Mouse (Mus musculus): ENCODE measurements around the gene A730071L15Rik. TPM values are rescaled to one million over a fixed set of nuclear protein-coding genes. Genes with fewer than 3 reads are reported as not detected.

The A730071L15Rik gene
- total RNA-seq, 2 experiments from 2014 or later = 0.21 TPM; not detected in 1

DNA sequence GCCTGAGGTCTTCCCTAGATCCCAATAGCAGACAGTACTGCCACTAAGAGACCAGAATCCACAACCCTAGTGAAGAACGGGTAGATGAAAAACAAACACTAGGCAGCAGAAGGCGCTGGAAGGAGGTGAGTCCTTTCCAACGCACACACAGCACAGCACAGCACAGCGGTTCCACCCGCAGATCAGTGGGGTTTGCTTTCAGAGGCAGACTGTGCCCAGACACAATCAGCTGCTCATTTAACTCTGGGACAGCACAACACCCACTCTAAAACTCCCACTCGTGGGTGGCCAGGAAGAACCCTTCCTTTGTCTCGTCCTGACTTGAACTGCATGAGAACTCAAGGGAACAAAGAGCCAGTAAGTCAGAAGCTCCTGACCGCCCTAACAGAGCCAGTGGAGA lies 20.6 kb upstream of the A730071L15Rik start:
- intact Hi-C loops (cut with DNase I; ENCODE audit: low total_unique reads) = no loop called here
- DNase-seq = no peak

- DNase-seq = no peak
- intact Hi-C loops (cut with DNase I; ENCODE audit: low total_unique reads) = no loop called here
These were observed 18.9 kb upstream of the A730071L15Rik start for GRCm38 (mm10) chr11:6180811-6181399.

- no peak for DNase-seq
- intact Hi-C loops (cut with DNase I; ENCODE audit: low total_unique reads) = no loop called here
These were observed 16.6 kb upstream of the A730071L15Rik start for GRCm38 (mm10) chr11:6183246-6183645.

- DNase-seq = no peak
- intact Hi-C loops (cut with DNase I; ENCODE audit: low total_unique reads) = no loop called here
These were observed 15.5 kb upstream of the A730071L15Rik start for GRCm38 (mm10) chr11:6184202-6184935.

DNA sequence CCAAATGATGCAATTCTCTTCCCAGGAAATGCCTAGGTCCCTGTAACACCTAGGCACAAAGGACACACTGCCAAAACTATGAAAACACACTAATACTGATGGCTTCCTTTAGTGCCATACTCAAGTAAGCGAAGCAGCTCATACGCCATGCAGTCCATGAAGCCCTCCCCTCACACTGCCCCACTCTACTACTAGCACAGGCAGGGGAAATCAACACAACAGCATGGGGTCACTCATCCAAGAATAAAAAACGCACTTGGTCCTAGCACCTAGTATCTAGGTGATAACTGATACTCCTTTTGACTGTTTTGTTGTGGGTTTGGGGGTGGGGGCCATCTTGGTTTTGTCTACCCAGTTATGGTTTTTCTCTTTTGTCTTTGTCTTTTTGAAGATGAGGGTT lies 12.4 kb upstream of the A730071L15Rik start:
- no peak for DNase-seq
- intact Hi-C loops (cut with DNase I; ENCODE audit: low total_unique reads) = loop anchor here (2.0 kb wide), 1 partner anchor 191 kb away; no protein-coding TSS in a partner anchor

GRCm38 (mm10) chr11:6187878-6188277 lies 12.0 kb upstream of the A730071L15Rik start:
- intact Hi-C loops (cut with DNase I; ENCODE audit: low total_unique reads) = loop anchor here (2.0 kb wide), 1 partner anchor 191 kb away; no protein-coding TSS in a partner anchor

DNA sequence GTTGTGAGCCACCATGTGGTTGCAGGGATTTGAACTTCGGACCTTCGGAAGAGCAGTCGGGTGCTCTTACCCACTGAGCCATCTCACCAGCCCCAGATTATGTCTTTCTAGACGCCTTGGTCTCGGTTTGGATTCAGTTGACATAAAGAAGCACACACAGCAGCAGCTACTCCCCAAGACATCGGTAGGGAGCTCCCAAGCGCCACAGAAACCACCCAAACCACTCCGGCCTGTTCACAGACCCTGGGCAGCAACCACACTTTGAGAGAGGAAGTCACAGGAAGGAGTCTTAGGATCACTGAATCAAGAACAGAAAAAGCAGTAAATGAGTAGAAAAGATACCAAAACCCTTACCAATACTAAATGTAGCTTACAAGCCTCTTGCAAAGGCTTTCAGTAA lies 3.0 kb upstream of the A730071L15Rik start:
- intact Hi-C loops (cut with DNase I; ENCODE audit: low total_unique reads) = no loop called here
- DNase-seq = no peak

More at GRCm38 (mm10) chr11:6187878-6188277, 12.0 kb upstream of the A730071L15Rik start:
- peak; percentile 86 for DNase-seq

- DNase-seq = no peak
- intact Hi-C loops (cut with DNase I; ENCODE audit: low total_unique reads) = no loop called here
These were observed 1.4 kb upstream of the A730071L15Rik start for GRCm38 (mm10) chr11:6198449-6198848.

DNA sequence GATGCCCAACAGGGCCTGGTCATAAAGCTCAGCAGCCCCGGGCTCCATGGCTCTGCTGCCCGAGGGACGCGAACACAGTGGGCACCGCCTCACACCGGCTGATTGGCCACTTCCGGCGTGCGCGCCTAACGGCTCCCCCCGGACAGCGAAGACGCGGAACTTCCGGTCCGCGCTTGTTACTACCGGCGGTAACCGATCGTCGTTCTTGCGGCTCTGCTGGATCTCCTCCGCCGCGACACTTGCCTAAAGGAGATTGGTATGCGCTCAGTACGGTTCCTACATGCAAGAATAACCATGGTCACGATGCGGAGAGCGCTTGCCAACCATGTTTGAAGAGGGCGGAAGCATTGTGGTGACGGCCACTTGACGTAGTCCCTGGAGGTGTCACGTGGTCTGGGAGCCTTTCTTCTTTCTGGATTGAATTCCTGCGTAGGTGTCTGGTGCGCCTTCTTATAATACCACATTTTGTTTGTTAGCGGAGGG lies 299 bp downstream of the A730071L15Rik start, which contains the start of gene Nudcd3:
Gene Nudcd3 (minus strand): TSS at position 329 of the 483 bp plus-strand sequence.
- intact Hi-C loops (cut with DNase I; ENCODE audit: low total_unique reads) = no loop called here
- DNase-seq = peak; percentile 88

DNA sequence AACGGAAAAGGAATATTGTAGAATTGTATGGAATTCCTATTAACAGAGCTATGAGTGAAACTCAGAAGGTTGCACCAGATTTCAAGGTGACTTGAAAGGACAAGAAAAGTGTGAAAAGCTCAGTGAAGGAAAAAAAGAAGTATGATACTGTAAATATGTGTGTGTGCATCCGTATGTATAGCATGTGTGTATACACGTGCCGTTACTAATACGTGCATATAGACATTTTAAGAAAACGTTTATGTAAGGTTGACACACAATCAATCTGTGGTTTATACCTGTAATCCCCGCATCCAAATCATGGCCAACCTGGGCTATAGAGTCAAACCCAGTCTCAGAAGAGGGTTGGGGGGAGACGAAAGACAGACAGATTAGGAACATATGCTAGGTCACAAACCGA lies 741 bp downstream of the A730071L15Rik start:
- no peak for DNase-seq
- intact Hi-C loops (cut with DNase I; ENCODE audit: low total_unique reads) = no loop called here

GRCm38 (mm10) chr11:6207090-6207489 lies 7.3 kb downstream of the A730071L15Rik start:
- intact Hi-C loops (cut with DNase I; ENCODE audit: low total_unique reads) = no loop called here
- DNase-seq = no peak

DNA sequence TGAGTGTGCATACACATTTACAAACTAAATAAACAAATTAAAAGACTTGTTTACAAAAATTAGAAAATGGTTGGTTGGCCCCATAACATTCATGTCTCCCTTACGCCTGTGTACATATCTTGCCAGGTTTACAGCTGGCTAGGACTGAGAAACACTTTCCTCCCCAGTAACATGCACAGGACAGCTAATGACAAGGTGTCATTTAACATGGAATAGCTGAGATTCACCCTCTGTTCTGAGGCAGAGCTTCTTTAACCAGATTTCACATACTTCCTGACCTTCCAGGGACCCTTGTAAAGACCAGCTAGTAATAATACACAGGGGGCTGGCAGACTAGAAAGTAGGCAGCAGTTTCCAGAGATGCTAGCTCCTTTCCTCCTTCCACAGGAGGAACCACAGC lies 8.3 kb downstream of the A730071L15Rik start:
- intact Hi-C loops (cut with DNase I; ENCODE audit: low total_unique reads) = no loop called here
- no peak for DNase-seq

- intact Hi-C loops (cut with DNase I; ENCODE audit: low total_unique reads) = no loop called here
- DNase-seq = no peak
These were observed 17.0 kb downstream of the A730071L15Rik start for GRCm38 (mm10) chr11:6216834-6217233.

- intact Hi-C loops (cut with DNase I; ENCODE audit: low total_unique reads) = no loop called here
- no peak for DNase-seq
These were observed 18.5 kb downstream of the A730071L15Rik start for GRCm38 (mm10) chr11:6218189-6218896.

GRCm38 (mm10) chr11:6219967-6220366 lies 20.1 kb downstream of the A730071L15Rik start:
- no peak for DNase-seq

GRCm38 (mm10) chr11:6222187-6222586 lies 22.4 kb downstream of the A730071L15Rik start:
- intact Hi-C loops (cut with DNase I; ENCODE audit: low total_unique reads) = no loop called here
- DNase-seq = no peak

More at GRCm38 (mm10) chr11:6219967-6220366, 20.1 kb downstream of the A730071L15Rik start:
- intact Hi-C loops (cut with DNase I; ENCODE audit: low total_unique reads) = no loop called here

DNA sequence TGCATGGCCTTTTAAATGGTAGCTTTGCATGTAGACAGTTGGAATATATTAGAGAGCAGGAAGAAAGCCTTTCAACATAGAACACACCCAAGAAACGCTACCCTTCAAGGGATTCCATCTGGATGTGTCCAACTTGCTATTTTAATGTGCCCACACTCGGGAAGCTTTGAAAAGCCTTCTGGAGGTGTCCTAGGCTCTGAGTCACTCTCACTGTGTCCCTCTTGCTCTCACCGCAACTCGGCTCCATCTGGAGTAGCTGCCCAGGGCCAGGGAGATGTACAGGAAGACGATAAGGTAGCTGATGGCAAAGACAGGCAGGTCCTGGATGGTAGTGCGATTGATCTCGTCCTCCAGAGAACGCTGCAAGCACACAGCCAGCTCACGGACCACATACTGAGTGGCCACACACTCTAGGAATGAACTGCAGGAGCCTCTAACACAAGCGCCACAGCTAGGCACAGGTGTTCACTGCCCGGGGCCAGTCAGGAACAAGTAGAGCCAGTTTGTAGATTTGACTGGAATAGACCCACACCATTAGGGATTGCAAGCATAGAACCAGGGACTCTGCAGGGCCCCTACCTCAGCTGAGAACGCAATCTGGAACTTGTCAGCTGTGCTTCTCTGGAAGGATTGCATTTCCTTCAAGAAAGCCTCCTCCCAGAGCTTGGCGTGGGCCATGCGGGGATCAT lies 24.9 kb downstream of the A730071L15Rik start:
- intact Hi-C loops (cut with DNase I; ENCODE audit: low total_unique reads) = no loop called here
- DNase-seq = no peak

DNA sequence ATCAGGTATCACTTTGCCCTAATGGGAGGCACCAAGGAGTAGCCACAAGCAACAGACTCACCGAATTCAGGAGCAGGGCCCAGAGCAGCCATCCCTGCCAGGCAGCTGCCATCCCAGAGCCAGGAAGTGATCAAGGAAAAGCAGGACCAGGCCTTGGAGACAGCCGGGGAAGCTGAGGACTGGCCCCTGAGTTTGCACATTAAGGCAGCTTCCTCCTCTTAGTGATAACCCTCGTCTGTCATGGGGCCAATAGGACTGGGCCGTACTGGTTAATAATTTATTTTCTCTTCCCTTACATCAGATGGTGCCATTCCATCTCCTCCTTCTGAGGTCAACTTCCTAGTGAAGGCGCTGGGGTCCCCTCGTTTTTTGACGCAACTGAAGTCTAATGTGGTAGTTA lies 30.2 kb downstream of the A730071L15Rik start, which contains the start of gene Npc1l1:
Gene Npc1l1 (minus strand): TSS at position 132 of the 400 bp plus-strand sequence.
- intact Hi-C loops (cut with DNase I; ENCODE audit: low total_unique reads) = no loop called here
- DNase-seq = no peak

DNA sequence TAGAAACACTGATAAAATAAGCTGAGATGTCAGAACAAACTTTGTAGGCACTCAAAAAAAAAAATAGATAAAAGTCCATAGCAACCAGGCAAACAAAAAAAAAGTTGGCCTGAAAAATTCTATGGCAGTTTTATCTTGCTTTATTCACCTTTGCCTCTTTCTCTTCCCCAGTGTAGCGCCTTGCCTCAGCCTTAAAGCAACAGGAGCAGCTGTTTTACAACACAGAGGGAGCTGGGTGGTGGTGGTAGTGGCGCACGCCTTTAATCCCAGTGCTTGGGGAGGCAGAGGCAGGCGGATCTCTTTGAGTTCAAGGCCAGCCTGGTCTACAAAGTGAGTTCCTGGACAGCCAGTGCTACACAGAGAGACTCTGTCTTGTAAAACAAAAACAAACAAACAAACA lies 33.2 kb downstream of the A730071L15Rik start:
- intact Hi-C loops (cut with DNase I; ENCODE audit: low total_unique reads) = no loop called here
- no peak for DNase-seq

Measured in gastrocnemius, postnatal 14 days (tissue).